Mouse (Mus musculus) adrenal gland, adult 18-20 months (tissue): ENCODE results near the gene Fnbp4. TPM values are rescaled to one million over a fixed set of nuclear protein-coding genes. Genes with fewer than 3 reads are reported as not detected.
A peak's percentile ranks its signal among the peaks of the same experiment; 100 is the strongest.
"Not testable (repeated sequence)": the region's sequence is repeated elsewhere in the genome, so short reads cannot be mapped to it uniquely, and the experiment has no call there.

Source experiments
- DNase-seq, 2 experiments: peaks; one replicate each; pipeline ENCODE4 v3.0.0; 2021 to 2022; ENCODE audit warnings: low spot score in 2 of 2
- total RNA-seq, 2 experiments: library from RNA; stranded (reverse); gene quantifications; 1 replicate in 1 of 2; 2 replicates in 1 of 2; pipeline ENCODE4 v1.2.3; 2021

Fnbp4 gene
- total RNA-seq, 2 experiments from 2014 or later: 37.9 to 50.1 TPM

DNA sequence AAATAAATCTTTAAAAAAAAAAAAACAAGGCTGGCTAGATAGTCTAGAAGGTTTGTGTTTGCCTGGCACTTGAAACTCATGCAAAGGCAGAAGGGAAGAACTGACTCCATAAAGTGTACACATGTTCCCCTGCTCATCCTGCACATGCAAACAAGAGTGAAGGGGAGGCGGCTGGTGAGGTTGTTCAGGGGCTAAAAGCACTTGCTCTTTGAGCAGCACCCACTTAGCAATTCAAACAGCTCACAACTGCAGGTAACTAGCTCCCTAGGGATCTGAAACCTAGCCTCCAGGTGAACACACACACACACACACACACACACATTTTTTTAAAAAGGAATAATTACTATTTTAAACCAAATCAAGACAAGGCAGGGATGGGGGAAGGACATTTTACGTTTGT is 36.8 kb downstream of the Fnbp4 start:
- no peak for DNase-seq

DNA sequence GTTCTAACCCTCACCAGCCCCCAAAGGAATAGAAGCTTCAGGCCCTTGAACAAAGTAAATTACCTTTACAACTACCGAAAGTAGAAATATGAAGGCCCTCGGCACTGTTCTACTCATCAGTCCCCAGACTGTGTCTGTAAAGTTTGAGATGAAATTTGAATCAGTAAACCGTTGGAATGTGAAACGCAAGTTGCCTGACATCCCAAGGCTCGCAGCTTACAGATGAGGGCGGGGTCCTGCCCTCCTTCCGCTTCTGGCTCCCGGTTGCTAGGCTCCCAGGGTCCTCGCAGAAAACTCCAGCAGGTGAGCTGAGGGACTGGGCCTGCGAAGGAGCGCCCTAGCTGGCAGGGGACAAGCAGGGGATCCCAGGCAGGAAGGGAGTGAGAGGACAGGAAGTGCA is 37.3 kb downstream of the Fnbp4 start, which contains the start of gene Agbl2:
TSS of gene Agbl2 (plus strand) at position 270 of the 400 bp plus-strand sequence.
- DNase-seq: peak in 1 of 2 experiments; percentile 23

DNA sequence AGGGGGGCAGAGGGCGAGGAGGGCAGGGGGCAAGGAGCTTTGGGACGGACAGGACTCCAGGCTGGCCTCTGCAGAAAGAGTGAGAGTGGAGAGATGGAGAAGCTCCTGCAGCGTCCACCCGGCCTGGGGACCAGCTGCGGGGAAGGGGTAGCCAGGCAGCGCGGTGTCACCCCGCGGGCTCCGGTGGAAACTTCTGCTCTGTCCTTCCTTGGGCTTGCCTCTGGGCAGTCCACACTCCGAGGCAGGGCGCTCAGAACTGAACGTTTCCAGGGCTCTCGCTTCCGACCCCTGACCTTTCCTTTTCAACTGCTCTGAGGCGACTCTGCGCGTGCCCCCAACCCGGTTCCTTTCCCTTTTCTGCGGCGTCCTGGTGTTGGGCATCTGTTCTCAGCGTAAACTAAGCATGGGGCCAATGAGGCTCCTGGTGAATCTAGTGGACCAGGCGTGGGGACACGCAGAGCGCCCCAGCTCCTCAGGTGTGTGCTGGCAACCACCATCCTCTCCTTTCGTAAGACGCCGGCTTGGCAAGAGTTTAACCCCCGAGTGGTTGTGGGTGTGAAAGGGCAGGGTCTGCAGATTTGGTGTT is 37.8 kb downstream of the Fnbp4 start:
- DNase-seq: peak; percentile 33 to 39

DNA sequence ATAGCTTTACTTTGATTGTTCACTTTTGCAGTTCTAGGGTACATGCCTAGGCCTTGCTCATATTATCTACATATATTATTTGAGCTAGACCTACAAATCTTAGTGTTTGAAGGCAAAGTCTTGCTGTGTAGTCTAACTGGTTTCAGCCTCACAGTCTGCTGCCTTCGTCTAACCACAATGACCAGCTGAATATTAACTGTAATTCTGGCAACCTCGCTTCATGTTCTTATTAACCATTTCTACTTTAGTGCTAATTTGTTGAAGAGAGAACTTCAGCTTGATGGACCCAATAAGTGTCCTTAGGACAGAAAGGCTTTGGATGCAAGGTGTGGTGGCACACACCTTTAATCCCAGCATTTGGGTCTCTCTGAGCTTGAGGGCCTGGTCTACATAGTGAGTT is 43.0 kb downstream of the Fnbp4 start:
- DNase-seq: no peak

DNA sequence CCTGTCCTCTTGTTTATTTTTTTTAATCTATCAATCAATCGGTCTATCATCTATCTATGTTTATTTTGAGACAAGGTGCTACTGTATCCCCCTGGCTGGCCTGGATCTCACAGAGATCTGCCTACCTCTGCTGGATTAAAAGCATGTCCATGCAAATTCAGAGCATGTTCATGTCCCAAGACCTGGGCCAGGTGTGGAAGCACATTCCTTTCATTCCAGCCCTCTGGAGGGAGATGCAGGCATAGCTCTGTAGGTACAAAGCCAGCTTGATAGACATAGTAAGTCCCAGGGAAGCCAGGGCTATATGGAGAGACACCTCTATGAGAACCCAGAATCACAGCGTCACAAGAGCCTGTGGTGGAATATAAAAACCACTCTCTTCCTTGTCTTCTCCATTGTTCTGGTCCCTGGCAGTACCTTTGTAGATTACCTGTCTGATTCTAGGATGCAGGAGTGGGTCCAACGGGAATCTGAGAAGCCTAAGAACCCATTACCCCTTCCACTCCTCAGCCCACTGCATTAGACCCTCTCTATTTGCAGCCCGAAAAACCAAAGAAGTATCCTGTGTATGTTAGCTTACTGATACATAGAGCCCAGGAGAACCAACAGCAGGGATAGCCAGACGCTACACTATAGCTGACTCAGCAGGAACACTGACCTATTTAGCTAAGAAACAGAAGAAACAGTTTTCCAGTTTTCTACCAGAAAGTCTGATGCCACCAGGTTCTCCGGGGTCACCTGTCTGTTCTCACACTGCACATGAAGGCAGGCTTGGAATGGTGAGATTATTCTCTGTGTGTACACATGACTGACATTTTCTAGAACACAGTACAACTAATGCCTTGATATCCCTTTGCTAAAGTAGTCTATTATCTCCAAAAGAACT is 63.3 kb downstream of the Fnbp4 start:
- DNase-seq: no peak

DNA sequence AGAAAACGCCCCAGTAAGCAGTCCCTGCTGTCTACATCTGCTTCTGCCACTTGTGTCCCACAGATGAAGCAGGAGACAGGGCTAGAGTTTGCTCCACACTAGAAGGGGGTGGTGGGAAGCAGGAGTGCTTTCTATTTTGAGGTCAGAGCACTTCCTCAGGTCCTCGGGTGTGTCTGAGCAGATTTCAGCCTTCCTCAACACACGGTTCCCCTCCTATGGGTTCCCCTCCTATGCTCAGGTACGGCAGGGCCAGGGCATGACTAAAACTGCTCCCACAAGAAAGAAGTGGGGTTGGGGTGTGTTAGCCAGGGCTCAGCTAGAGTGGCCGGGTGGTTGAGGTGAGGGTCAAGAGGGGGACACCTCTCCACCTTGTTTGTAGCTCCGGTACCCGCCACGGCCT is 65.6 kb downstream of the Fnbp4 start:
- no peak for DNase-seq

DNA sequence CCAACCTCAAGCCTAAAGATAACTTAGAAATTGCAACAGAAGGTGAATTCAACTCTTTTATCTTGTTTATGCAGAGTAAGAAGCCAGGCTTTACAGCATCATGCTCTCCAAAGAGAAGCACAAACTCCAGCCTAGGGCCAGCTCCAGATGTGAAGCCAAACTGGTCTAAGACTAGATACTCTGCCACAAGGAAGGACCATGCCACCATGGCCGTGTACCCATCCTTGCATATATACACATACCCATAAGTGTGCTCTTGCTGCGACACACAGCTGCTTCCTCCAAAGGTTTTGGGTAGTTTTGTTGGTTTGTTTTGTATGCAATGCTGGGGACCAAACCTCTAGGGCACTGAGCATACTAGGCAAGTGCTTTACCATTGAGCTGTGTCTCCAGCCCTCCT is 70.1 kb downstream of the Fnbp4 start:
- DNase-seq: no peak

DNA sequence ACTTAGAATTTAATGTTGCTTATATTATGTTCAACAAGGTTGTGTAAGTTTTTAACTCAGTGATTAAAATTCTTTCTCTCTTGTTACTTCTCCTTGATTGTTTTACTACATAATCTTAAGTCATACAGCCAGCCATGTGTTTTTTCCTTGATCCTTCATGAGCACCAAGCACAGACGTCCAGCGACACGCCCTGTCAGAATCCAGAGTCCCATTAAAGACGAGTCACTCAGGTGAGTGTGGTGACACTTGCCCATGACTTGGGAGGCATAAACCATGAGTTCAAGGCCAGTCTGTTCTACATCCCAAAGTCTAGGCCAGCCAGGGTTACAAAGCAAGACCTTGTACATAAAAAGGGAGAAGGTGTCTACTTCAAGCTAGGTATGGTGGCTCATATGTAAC is 71.0 kb downstream of the Fnbp4 start:
- no peak for DNase-seq

DNA sequence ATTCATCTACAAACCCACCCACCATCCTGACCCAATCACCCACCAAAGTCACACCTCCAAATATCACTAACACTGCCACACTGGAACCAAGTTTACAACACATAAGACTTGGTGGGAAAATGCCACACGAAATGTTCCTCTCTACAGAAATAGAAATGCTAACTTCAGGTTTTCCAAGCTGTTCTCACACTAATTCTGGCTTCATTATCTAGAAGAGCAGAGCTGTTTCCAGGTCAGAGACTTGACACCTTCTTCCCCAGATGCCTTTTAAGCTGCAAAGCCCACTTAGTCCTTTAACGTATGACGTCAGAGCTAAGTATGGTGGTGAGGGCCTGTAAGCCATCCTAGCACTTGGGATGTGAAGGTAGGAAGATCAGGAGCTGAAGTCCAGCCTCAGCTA is 73.5 kb downstream of the Fnbp4 start:
- no peak for DNase-seq

DNA sequence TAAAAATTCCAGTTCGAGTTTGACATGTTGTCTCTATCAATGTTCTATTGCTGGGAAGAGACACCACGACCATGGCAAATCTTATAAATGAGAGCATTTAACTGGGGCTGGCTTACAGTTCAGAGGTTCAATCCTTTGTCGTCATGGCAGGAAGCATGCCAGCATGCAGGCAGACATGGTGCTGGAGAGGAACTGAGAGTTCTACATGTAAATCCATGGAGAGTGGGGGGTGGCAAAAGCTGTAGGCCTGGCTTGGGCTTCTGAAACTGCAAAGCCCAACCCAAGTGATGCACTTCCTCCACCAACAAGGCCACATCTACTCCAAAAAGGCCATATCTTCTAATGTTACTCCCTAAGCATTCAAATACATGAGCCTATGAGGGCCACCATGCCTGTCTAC is 75.7 kb downstream of the Fnbp4 start:
- no peak for DNase-seq

DNA sequence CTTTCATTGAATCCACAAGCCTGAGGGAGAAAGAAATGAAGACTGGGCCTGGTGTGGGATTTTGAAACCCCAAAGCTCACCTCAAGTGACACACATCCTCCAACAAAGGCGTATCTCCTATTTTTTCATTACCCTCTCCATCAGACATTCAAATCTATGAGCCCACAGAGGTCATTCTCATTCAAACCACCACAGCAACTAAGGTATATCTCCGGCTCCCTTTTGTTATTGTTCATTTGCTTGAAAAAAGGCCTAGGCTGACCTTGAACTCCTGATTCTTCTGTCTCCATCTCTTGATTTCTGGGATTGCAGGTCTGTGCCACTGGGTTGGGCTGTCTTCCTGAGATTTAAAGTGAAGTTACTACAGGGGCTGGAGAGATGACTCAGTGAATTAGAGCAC is 77.8 kb downstream of the Fnbp4 start:
- no peak for DNase-seq

DNA sequence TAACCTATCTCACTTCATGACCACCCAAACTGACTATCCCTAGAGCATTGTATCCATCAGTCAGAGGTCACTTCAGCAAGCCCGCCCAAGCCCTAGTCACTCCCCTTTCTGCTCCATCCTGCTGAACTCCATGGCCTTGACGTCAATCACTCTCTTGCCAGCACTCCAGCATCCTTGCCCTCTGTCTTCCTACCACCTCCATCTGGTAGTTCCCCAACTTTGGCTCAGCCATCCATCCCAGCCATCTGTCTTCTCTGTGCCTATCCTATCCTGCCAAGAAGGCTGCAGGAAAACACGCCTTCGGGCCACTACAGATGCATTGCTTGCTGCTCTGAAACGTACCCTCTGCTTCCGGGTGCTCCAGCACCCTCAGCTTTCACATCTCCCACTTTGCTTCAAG is 78.6 kb downstream of the Fnbp4 start:
- no peak for DNase-seq

DNA sequence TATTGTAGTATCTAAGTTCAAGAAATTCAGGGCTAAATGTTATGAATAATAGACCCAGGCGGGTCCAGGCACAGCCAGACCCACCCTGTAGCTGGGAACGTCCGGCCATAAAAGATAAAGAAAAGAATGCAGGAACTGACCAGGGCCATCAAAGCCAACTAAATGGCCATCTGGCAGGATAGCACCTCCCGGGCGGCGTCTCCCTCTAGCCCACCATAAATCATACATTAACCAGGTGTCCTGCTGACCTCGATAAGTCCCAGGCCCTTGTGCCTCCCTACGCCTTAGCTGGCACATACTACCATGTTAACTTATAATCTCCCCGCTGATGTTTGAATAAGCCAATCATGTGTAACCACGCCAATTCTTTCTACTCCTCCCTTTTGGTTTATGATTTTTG is 79.4 kb downstream of the Fnbp4 start:
- not testable (repeated sequence) for DNase-seq

DNA sequence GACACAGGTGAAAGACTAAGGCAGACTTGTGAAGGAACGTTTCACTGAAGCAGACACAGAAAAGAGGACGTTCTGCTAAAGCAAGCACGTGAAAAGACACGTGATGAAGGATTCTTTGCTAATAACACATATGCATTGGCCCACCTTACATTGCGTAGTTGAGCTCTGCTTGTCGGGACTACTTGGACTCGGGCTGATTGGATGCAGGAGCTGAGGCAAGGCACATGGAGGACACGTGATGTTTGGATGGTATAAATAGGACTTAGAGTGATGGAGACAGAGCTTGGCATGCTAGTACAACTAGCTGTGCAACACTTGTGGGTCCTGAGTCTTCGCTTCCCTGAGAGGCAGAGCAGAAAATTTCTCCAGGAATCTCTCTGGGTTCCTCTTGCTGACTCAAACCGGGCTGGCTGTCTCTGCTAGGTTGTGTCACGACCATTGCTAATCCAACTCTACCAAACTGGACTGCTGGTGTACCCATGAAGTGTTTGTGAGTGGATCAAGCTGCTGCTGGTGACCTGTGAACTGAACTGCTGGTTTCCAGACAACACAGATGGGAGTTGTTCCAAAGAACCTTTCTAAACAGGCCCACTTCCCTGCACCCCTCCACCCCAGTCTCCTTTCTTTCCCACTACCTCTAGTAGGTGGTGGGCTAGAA is 80.5 kb downstream of the Fnbp4 start:
- no peak for DNase-seq

DNA sequence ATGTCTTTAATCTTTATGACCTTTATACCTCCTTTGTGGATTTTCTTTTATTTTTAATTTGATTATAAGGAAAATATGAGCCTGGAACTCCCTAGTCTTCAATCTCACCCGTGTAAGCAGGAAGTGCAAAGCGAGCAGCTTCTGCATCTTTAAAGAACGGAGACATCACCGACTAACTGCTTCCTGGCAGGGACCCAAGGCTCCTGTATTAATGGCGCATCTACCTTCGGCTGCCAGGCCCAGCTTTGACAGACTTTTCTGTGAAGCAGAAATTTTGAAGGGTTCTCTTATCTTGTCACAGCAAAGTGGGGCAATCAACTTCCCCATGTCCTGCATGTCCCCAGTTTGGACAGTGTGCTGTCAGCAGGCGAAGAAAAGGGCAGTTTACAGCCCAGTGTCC is 83.6 kb downstream of the Fnbp4 start:
- DNase-seq: no peak

Other genes with a start within 250 kb of the Fnbp4 start
- 10 to 100 TPM; 15.0 to 18.1 TPM for gene Ptprj, start 164.7 kb upstream of the Fnbp4 start, total RNA-seq
- 10 to 100 TPM; 13.2 to 14.7 TPM for gene Nup160, start 68.2 kb upstream of the Fnbp4 start, total RNA-seq
- 1 to 10 TPM in 1 of 2 experiments, under 1 TPM in 1; 0.93 to 1.1 TPM for gene Agbl2, start 37.4 kb downstream of the Fnbp4 start, total RNA-seq
- gene Mtch2, start 101.8 kb downstream of the Fnbp4 start, total RNA-seq: 100 to 1,000 TPM; 243 to 314 TPM
- 1 to 10 TPM in 1 of 2 experiments, under 1 TPM in 1; 0.93 to 1.3 TPM for gene C1qtnf4, start 140.5 kb downstream of the Fnbp4 start, total RNA-seq
- gene Kbtbd4, start 159.4 kb downstream of the Fnbp4 start, total RNA-seq: 10 to 100 TPM; 36.6 to 39.5 TPM
- 100 to 1,000 TPM; 419 to 469 TPM for gene Ndufs3, start 159.5 kb downstream of the Fnbp4 start, total RNA-seq
- gene Celf1, start 195.0 kb downstream of the Fnbp4 start, total RNA-seq: 10 to 100 TPM; 90.5 to 97.3 TPM